Mouse (Mus musculus) natural killer cell, adult 2 months (primary cell): ENCODE data around the gene Atf2.
"Not testable (repeated sequence)": the region's sequence is repeated elsewhere in the genome, so short reads cannot be mapped to it uniquely, and the experiment has no call there.

Source experiments
- DNase-seq, 2 experiments: peaks; one replicate each; pipeline ENCODE4 v3.0.0; 2022; ENCODE audit warnings: low spot score in 2 of 2

Atf2 gene

GRCm38 (mm10) chr2:73892464-73893296 is at the start of gene Atf2:
Atf2 (minus strand) TSS chr2:73892639.
- peak; percentile 99 for DNase-seq

- DNase-seq: no peak
These were observed 48.8 kb upstream of the Atf2 start for GRCm38 (mm10) chr2:73941281-73941680.

GRCm38 (mm10) chr2:73940471-73940870 is 48.0 kb upstream of the Atf2 start:
- no peak for DNase-seq

- DNase-seq: no peak
These were observed 46.5 kb upstream of the Atf2 start for GRCm38 (mm10) chr2:73938896-73939295.

GRCm38 (mm10) chr2:73932676-73933313 is 40.4 kb upstream of the Atf2 start:
- no peak for DNase-seq

GRCm38 (mm10) chr2:73927711-73928110 is 35.3 kb upstream of the Atf2 start:
- DNase-seq: no peak

GRCm38 (mm10) chr2:73925539-73925938 is 33.1 kb upstream of the Atf2 start:
- no peak for DNase-seq

- no peak for DNase-seq
These were observed 32.6 kb upstream of the Atf2 start for GRCm38 (mm10) chr2:73925089-73925488.

- DNase-seq: no peak
These were observed 27.2 kb upstream of the Atf2 start for GRCm38 (mm10) chr2:73919642-73920041.

GRCm38 (mm10) chr2:73912264-73912663 is 19.8 kb upstream of the Atf2 start:
- no peak for DNase-seq

GRCm38 (mm10) chr2:73911175-73911700 is 18.8 kb upstream of the Atf2 start, which contains the start of gene Atp5g3:
Atp5g3 (minus strand) TSS chr2:73911326.
- DNase-seq: peak; percentile 88 to 91

- DNase-seq: peak; percentile 29 to 41
These were observed 18.2 kb upstream of the Atf2 start for GRCm38 (mm10) chr2:73910571-73911174.

- DNase-seq: no peak
These were observed 16.7 kb upstream of the Atf2 start for GRCm38 (mm10) chr2:73909116-73909515.

- DNase-seq: not testable (repeated sequence)
These were observed 12.2 kb upstream of the Atf2 start for GRCm38 (mm10) chr2:73904679-73905078.

GRCm38 (mm10) chr2:73903536-73903935 is 11.1 kb upstream of the Atf2 start:
- no peak for DNase-seq

- DNase-seq: not testable (repeated sequence)
These were observed 9.9 kb upstream of the Atf2 start for GRCm38 (mm10) chr2:73902328-73902727.

- no peak for DNase-seq
These were observed 8.7 kb upstream of the Atf2 start for GRCm38 (mm10) chr2:73901169-73901568.

- DNase-seq: no peak
These were observed 7.9 kb upstream of the Atf2 start for GRCm38 (mm10) chr2:73900364-73900763.

GRCm38 (mm10) chr2:73896919-73897318 is 4.5 kb upstream of the Atf2 start:
- DNase-seq: not testable (repeated sequence)

- DNase-seq: no peak
These were observed 1.2 kb upstream of the Atf2 start for GRCm38 (mm10) chr2:73893473-73894270.

- peak; percentile 2 to 18 for DNase-seq
These were observed 557 bp downstream of the Atf2 start for GRCm38 (mm10) chr2:73891701-73892463.
